Mouse (Mus musculus) heart, adult 11 months (tissue): ENCODE measurements around the gene Ceacam11.
"Not testable (repeated sequence)": the region's sequence is repeated elsewhere in the genome, so short reads cannot be mapped to it uniquely, and the experiment has no call there.

Experiments
- DNase-seq: peaks from one replicate; pipeline ENCODE4 v3.0.0; 2022

Gene Ceacam11

DNA sequence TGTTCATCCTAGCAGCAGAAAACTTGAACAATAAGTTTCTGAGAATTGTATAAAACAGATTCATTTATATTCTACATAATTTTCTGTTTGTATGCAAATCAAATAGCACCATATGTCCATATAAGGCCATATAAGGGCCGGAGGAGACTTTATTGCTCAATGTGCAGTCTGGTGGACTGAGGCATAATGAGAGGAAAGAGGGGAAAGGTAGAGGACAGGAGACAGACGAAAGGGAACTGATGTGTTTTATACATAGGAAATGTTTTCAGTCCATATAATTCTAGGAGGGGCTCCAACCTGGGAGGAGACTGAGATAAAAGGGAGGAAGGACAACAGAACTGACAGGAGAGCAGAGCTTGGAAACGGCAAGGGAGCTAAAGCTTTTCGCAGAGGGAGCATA, at the start of gene Ceacam11:
Gene Ceacam11, plus strand, starts transcription at position 301 of the 400 bp plus-strand sequence.
- DNase-seq = no peak

GRCm38 (mm10) chr7:18001131-18001530, 29.2 kb downstream of the Ceacam11 start:
- not testable (repeated sequence) for DNase-seq

- DNase-seq = no peak
Observed at GRCm38 (mm10) chr7:18009589-18009988, 37.7 kb downstream of the Ceacam11 start, which contains the start of gene Ceacam13. TSS of gene Ceacam13 (plus strand) at chr7:18009889.
